Comparison of ENCODE assay signal across 9 mouse cellular contexts in genomic region chr11:89001569-89001968, GRCm38 (mm10). TPM values are rescaled to one million over a fixed set of nuclear protein-coding genes. Genes with fewer than 3 reads are reported as not detected.
DNase-seq lines count a peak whose midpoint lies in the region; ATAC-seq and TF ChIP-seq lines count a peak whose summit lies in the region.
"Had no signal": no experiment of that assay in that cellular context is flagged by ENCODE, and none has a peak within 500 bp of the region (broad histone marks: within the 10 kb centered on the region; RNA-seq: fewer than 3 reads in every experiment).

No protein-coding gene starts in this region.

- H3K9me3 ChIP-seq in kidney, postnatal 0 days (replicated peaks; ENCODE audit: low read length): no peaks in the 10 kb centered on the region
- H3K9me3 ChIP-seq in liver, embryonic 16.5 days (replicated peaks; ENCODE audit: control insufficient read depth, low read length): no peaks in the 10 kb centered on the region
- H3K9me3 ChIP-seq: forebrain, embryonic 15.5 days had no signal

- no peak overlapping the region for H3K9ac ChIP-seq in kidney, postnatal 0 days (ENCODE audit: low read depth, low read length)
- H3K9ac ChIP-seq in liver, embryonic 16.5 days (ENCODE audit: low read depth, low read length): peak overlapping the region; percentile 34; the same call in 1 of the 2 replicates
- H3K9ac ChIP-seq: forebrain, embryonic 15.5 days had no signal

- DNase-seq in kidney, postnatal 0 days (ENCODE audit: low spot score): no peak
- no peak for DNase-seq in kidney, postnatal 25 days
- DNase-seq in ES-CJ7 (ENCODE audit: low read depth, low spot score) (peak; percentile 56), R1 (ENCODE audit: low read depth, low spot score) (peak; percentile 61)
- DNase-seq in embryo, embryonic 10 days (ENCODE audit: low spot score): no peak
- DNase-seq in right cerebral cortex, postnatal 10 days (ENCODE audit: low spot score in 2 of 2): no peak

- TF ChIP-seq CTCF in kidney, postnatal 0 days (IDR thresholded peaks at IDR 0.05; ENCODE audit: low read depth): no peak

- H3K4me3 ChIP-seq in kidney, postnatal 0 days (replicated peaks; ENCODE audit: low read depth, low read length): peak overlapping the region; percentile 76; the same call in 1 of the 2 replicates
- peak overlapping the region; percentile 88 for H3K4me3 ChIP-seq in liver, embryonic 16.5 days (ENCODE audit: low read depth, low read length)
- H3K4me3 ChIP-seq: forebrain, embryonic 15.5 days had no signal

- 87% methylated on average over 7 of the region's 7 CpGs for WGBS in kidney, postnatal 0 days
- whole genome bisulfite sequencing in liver, embryonic 16.5 days (ENCODE audit: insufficient replicate concordance): 78% methylated on average over 7 of the region's 7 CpGs

- no peak for ATAC-seq in kidney, postnatal 0 days (replicated peaks; ENCODE audit: low FRiP score, low read depth)
- no peak for ATAC-seq in liver, embryonic 16.5 days (ENCODE audit: low read depth)
- ATAC-seq: forebrain, embryonic 15.5 days had no signal

- H3K4me2 ChIP-seq in kidney, postnatal 0 days (ENCODE audit: low read length): peak overlapping the region; percentile 83
- H3K4me2 ChIP-seq in liver, embryonic 16.5 days (ENCODE audit: low read depth, low read length): peak overlapping the region; percentile 92
- H3K4me2 ChIP-seq: forebrain, embryonic 15.5 days had no signal

- H3K36me3 ChIP-seq in kidney, postnatal 0 days (ENCODE audit: insufficient read depth, low read length): peaks cover 11% of the 10 kb centered on the region
- H3K36me3 ChIP-seq in liver, embryonic 16.5 days (ENCODE audit: control insufficient read depth, insufficient read depth): peaks cover 13% of the 10 kb centered on the region; the same call in 1 of the 2 replicates
- H3K36me3 ChIP-seq: forebrain, embryonic 15.5 days had no signal

- H3K27ac ChIP-seq in kidney, postnatal 0 days: no peak overlapping the region
- no peak overlapping the region for H3K27ac ChIP-seq in liver, embryonic 16.5 days (ENCODE audit: low read length)
- H3K27ac ChIP-seq: forebrain, embryonic 15.5 days had no signal

- no peaks in the 10 kb centered on the region for H3K27me3 ChIP-seq in kidney, postnatal 0 days (ENCODE audit: insufficient read depth, low read length)
- H3K27me3 ChIP-seq in liver, embryonic 16.5 days (ENCODE audit: control insufficient read depth, insufficient read depth, low read depth, low read length): no peaks in the 10 kb centered on the region

- peaks cover 24% of the 10 kb centered on the region; the same call in 1 of the 2 replicates for H3K4me1 ChIP-seq in kidney, postnatal 0 days (replicated peaks; ENCODE audit: insufficient read depth, low read length)
- peaks cover 38% of the 10 kb centered on the region for H3K4me1 ChIP-seq in liver, embryonic 16.5 days (ENCODE audit: control insufficient read depth, low read depth, low read length)

RNA-seq across cellular contexts. Expression of gene Trim25, which starts 2.4 kb away (rescaled TPM):
- polyA plus RNA-seq in kidney, postnatal 0 days (2015; fragmentation: Nextera tagmentation; extraction: Ambion mirVana): 17.6 and 18.3 TPM in 2 replicates
- 18.3 and 21.7 TPM in 2 replicates for polyA plus RNA-seq in liver, embryonic 16.5 days (2015; fragmentation: Nextera tagmentation; extraction: Ambion mirVana)

RNA-seq across cellular contexts. Expression of gene Coil, which starts 31.5 kb away (rescaled TPM):
- 10.9 and 12.1 TPM in 2 replicates for polyA plus RNA-seq in kidney, postnatal 0 days (2015; fragmentation: Nextera tagmentation; extraction: Ambion mirVana)
- polyA plus RNA-seq in liver, embryonic 16.5 days (2015; fragmentation: Nextera tagmentation; extraction: Ambion mirVana): 3.0 and 3.4 TPM in 2 replicates

RNA-seq across cellular contexts. Expression of gene Elobl, which starts 34.8 kb away (rescaled TPM):
- not detected in 2 replicates for polyA plus RNA-seq in kidney, postnatal 0 days (2015; fragmentation: Nextera tagmentation; extraction: Ambion mirVana)
- not detected in 2 replicates for polyA plus RNA-seq in liver, embryonic 16.5 days (2015; fragmentation: Nextera tagmentation; extraction: Ambion mirVana)
- polyA plus RNA-seq: forebrain, embryonic 15.5 days; hindbrain, embryonic 11.5 days had no signal

RNA-seq across cellular contexts. Expression of gene Scpep1, which starts 46.3 kb away (rescaled TPM):
- polyA plus RNA-seq in kidney, postnatal 0 days (2015; fragmentation: Nextera tagmentation; extraction: Ambion mirVana): 149 and 169 TPM in 2 replicates
- 47.5 and 48.6 TPM in 2 replicates for polyA plus RNA-seq in liver, embryonic 16.5 days (2015; fragmentation: Nextera tagmentation; extraction: Ambion mirVana)

Comparison
In these comparisons a context has a peak if more than half of its experiments do, and no peak if none do; other contexts are left out.
1. DNase-seq: peak in ES-CJ7 (single experiment) and R1 (single experiment); none in kidney, postnatal 0 days (single experiment), kidney, postnatal 25 days (0 of 2), embryo, embryonic 10 days (single experiment) and right cerebral cortex, postnatal 10 days (0 of 2).